Mouse (Mus musculus): ENCODE results near the gene Il25. TPM values are rescaled to one million over a fixed set of nuclear protein-coding genes. Genes with fewer than 3 reads are reported as not detected.

Gene Il25
- total and polyA plus RNA-seq, 3 experiments, result not detected

DNA sequence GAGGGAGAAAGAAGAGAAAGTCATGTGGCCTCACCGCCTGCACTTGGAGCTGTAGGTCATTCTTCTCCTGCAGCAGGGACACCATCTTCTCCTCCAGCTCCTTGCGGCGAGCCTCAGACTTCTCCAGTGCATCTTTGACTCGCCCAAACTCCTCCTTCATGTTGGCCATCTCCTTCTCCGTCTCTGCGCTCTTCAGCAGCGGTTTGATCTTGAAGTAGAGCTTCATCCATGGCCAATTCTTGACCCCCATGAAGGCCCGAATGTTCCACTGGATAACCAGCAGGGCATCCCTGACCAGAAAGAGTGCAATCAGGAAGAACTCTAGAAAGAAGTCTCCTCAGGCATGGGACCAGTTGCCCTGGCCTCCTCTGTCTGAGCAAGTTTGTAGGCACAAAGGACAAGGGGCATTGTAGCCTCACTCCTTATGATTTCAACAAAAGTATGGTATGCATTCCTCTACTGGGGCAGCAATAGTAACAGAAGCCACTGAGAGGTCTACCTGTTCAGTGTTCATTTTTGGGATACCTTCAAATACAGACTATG, 21.2 kb downstream of the Il25 start:
- TF ChIP-seq RCOR1 (conservative IDR thresholded peaks at IDR 0.05; ENCODE audit: low read depth, low read length) (no peak), MAZ (IDR thresholded peaks at IDR 0.05; ENCODE audit: low read depth, low read length) (no peak), KAT2A (IDR thresholded peaks at IDR 0.05; ENCODE audit: insufficient replicate concordance, low read length) (no peak), POLR2AphosphoS2 (IDR thresholded peaks at IDR 0.05; ENCODE audit: low read depth, low read length) (no peak), MXI1 (IDR thresholded peaks at IDR 0.05; ENCODE audit: low read depth, low read length) (no peak), MYC (IDR thresholded peaks at IDR 0.05; ENCODE audit: low read depth, low read length) (no peak)
- H3K4me3 ChIP-seq (replicated peaks in 1 of 3; ENCODE audit: low read depth in 2 of 3, low read length in 2 of 3, poor library complexity in 1 of 3), result no peak overlapping the region
- no peak overlapping the region for H3K9ac ChIP-seq (ENCODE audit: insufficient read depth, low read depth)
- in situ Hi-C loops (cut with MboI; ENCODE audit: low pct_ligation_motif_present, low pct_unique_long_range_greater_than_20kb, low sequenced_read_pairs), result no loop called here
- H3K27me3 ChIP-seq (replicated peaks), result peaks cover 51% of the 10 kb centered on the region
- H3K4me2 ChIP-seq (ENCODE audit: insufficient read depth, low read depth, poor library complexity, severe bottlenecking), result no peak overlapping the region
- no peak for DNase-seq (ENCODE audit: extremely low read depth)
- H3K79me2 ChIP-seq (replicated peaks; ENCODE audit: control insufficient read depth, extremely low read depth, insufficient read depth, poor library complexity, severe bottlenecking), result no peaks in the 10 kb centered on the region
- no peaks in the 10 kb centered on the region for H3K36me3 ChIP-seq (replicated peaks in 1 of 2; ENCODE audit: control insufficient read depth in 1 of 2, insufficient read depth in 1 of 2, low read length in 1 of 2)
- dilution Hi-C loops (cut with MboI; ENCODE audit: extremely low pct_ligation_motif_present, extremely low pct_unique_long_range_greater_than_20kb, low sequenced_read_pairs), result no loop called here
- H3K27ac ChIP-seq (ENCODE audit: insufficient read depth, low read depth), result no peak overlapping the region
- no peaks in the 10 kb centered on the region for H3K4me1 ChIP-seq (ENCODE audit: control insufficient read depth in 1 of 2, insufficient read depth in 2 of 2)
- H3K9me3 ChIP-seq (replicated peaks; ENCODE audit: low read length), result no peaks in the 10 kb centered on the region

DNA sequence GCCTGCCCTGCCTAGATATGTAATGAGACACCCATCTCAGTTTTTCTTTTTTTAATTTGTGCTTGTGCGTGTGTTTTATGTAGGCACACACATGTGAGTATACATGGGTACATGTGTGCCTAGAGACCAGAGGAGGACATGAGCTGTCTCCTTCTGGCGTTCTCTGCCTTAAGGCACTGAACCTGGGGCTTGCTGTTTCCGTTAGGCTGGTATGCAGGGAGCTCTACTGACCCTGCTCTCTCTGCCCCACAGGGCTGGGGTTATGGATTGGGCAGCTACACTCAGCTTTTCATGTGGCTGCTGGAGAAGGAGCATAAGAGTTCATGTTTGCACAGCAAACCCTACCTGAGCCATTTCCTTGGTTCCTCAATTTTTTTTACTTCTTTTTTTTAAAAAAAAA, 22.0 kb downstream of the Il25 start:
- in situ Hi-C loops (cut with MboI; ENCODE audit: low pct_ligation_motif_present, low pct_unique_long_range_greater_than_20kb, low sequenced_read_pairs), result no loop called here

DNA sequence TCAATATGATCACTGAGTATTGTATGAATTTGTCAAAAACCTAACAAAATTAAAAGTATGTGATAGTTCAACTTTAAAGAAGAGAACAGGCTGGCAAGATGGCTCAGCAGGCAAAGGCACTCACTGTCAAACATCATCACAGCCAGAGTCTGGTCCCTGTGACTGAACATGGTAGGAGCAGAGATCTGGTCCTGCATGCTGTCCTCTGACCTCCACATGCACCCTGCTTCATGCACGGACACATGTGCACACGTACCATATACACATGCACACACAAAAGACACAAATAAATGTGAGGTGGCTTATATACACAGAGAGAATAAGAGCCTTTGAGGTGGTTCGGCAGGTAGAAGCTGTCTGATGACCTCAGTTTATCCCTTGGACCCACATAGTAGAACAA, 23.0 kb downstream of the Il25 start:
- in situ Hi-C loops (cut with MboI; ENCODE audit: low pct_ligation_motif_present, low pct_unique_long_range_greater_than_20kb, low sequenced_read_pairs) (no loop called here), dilution Hi-C loops (cut with MboI; ENCODE audit: extremely low pct_ligation_motif_present, extremely low pct_unique_long_range_greater_than_20kb, low sequenced_read_pairs) (no loop called here)
- Histone ChIP-seq H3K27ac (ENCODE audit: insufficient read depth, low read depth) (no peak overlapping the region), H3K27me3 (replicated peaks) (peaks cover 46% of the 10 kb centered on the region), H3K4me3 (replicated peaks in 1 of 3; ENCODE audit: low read depth in 2 of 3, low read length in 2 of 3, poor library complexity in 1 of 3) (no peak overlapping the region), H3K79me2 (replicated peaks; ENCODE audit: control insufficient read depth, extremely low read depth, insufficient read depth, poor library complexity, severe bottlenecking) (no peaks in the 10 kb centered on the region), H3K36me3 (replicated peaks in 1 of 2; ENCODE audit: control insufficient read depth in 1 of 2, insufficient read depth in 1 of 2, low read length in 1 of 2) (no peaks in the 10 kb centered on the region), H3K9me3 (replicated peaks; ENCODE audit: low read length) (no peaks in the 10 kb centered on the region), H3K9ac (ENCODE audit: insufficient read depth, low read depth) (no peak overlapping the region), H3K4me1 (ENCODE audit: control insufficient read depth in 1 of 2, insufficient read depth in 2 of 2) (peaks cover 4 to 15% of the 10 kb centered on the region in 2 experiments), H3K4me2 (ENCODE audit: insufficient read depth, low read depth, poor library complexity, severe bottlenecking) (no peak overlapping the region)
- DNase-seq (ENCODE audit: extremely low read depth), result no peak
- TF ChIP-seq BHLHE40 (IDR thresholded peaks at IDR 0.05; ENCODE audit: low read depth, low read length) (no peak), USF1 (IDR thresholded peaks at IDR 0.05; ENCODE audit: low read depth, low read length) (no peak), EP300 (IDR thresholded peaks at IDR 0.05; ENCODE audit: low read length) (no peak), ZMIZ1 (IDR thresholded peaks at IDR 0.05; ENCODE audit: low read depth, low read length) (no peak), MXI1 (IDR thresholded peaks at IDR 0.05; ENCODE audit: low read depth, low read length) (no peak), ELF1 (IDR thresholded peaks at IDR 0.05; ENCODE audit: low read depth, low read length) (no peak), ETS1 (conservative IDR thresholded peaks at IDR 0.05; ENCODE audit: low read depth, low read length) (no peak), TBP (conservative IDR thresholded peaks at IDR 0.05; ENCODE audit: low read depth, low read length) (no peak), ZC3H11A (IDR thresholded peaks at IDR 0.05; ENCODE audit: low read depth, low read length) (no peak), PAX5 (IDR thresholded peaks at IDR 0.05; ENCODE audit: low read length) (no peak), MAX (IDR thresholded peaks at IDR 0.05; ENCODE audit: low read length) (no peak), GABPA (IDR thresholded peaks at IDR 0.05; ENCODE audit: insufficient replicate concordance, low read depth, low read length) (no peak), SMC3 (IDR thresholded peaks at IDR 0.05; ENCODE audit: low read depth, low read length) (no peak), POLR2A (IDR thresholded peaks at IDR 0.05; ENCODE audit: low read depth, low read length) (no peak), NELFE (IDR thresholded peaks at IDR 0.05; ENCODE audit: low read depth, low read length) (no peak), SIN3A (IDR thresholded peaks at IDR 0.05; ENCODE audit: low read length) (no peak), CTCF (conservative IDR thresholded peaks at IDR 0.05 in 1 of 2, IDR thresholded peaks at IDR 0.05 in 1 of 2; ENCODE audit: low read depth in 2 of 2, low read length in 2 of 2) (no peak)

More for the DNA sequence above, 22.0 kb downstream of the Il25 start:
- Histone ChIP-seq H3K36me3 (replicated peaks in 1 of 2; ENCODE audit: control insufficient read depth in 1 of 2, insufficient read depth in 1 of 2, low read length in 1 of 2) (no peaks in the 10 kb centered on the region), H3K4me2 (ENCODE audit: insufficient read depth, low read depth, poor library complexity, severe bottlenecking) (no peak overlapping the region), H3K79me2 (replicated peaks; ENCODE audit: control insufficient read depth, extremely low read depth, insufficient read depth, poor library complexity, severe bottlenecking) (no peaks in the 10 kb centered on the region), H3K9ac (ENCODE audit: insufficient read depth, low read depth) (no peak overlapping the region), H3K9me3 (replicated peaks; ENCODE audit: low read length) (no peaks in the 10 kb centered on the region), H3K27ac (ENCODE audit: insufficient read depth, low read depth) (no peak overlapping the region), H3K4me3 (replicated peaks in 1 of 3; ENCODE audit: low read depth in 2 of 3, low read length in 2 of 3, poor library complexity in 1 of 3) (no peak overlapping the region), H3K27me3 (replicated peaks) (peaks cover 50% of the 10 kb centered on the region), H3K4me1 (ENCODE audit: control insufficient read depth in 1 of 2, insufficient read depth in 2 of 2) (peaks cover 0 to 5% of the 10 kb centered on the region in 2 experiments; a peak in 2 of 4 replicates)
- no peak for DNase-seq (ENCODE audit: extremely low read depth)
- dilution Hi-C loops (cut with MboI; ENCODE audit: extremely low pct_ligation_motif_present, extremely low pct_unique_long_range_greater_than_20kb, low sequenced_read_pairs), result no loop called here
- no peak for TF ChIP-seq ZKSCAN1 (IDR thresholded peaks at IDR 0.05; ENCODE audit: borderline replicate concordance, low read depth, low read length)
- no peak for TF ChIP-seq EP300 (IDR thresholded peaks at IDR 0.05; ENCODE audit: low read length)
- TF ChIP-seq JUND (conservative IDR thresholded peaks at IDR 0.05; ENCODE audit: low read depth, low read length), result no peak
- no peak for TF ChIP-seq MAX (IDR thresholded peaks at IDR 0.05; ENCODE audit: low read length)
- no peak for TF ChIP-seq TCF12 (IDR thresholded peaks at IDR 0.05; ENCODE audit: low read depth, low read length)

Data from CH12.LX (cell line).